Mouse (Mus musculus) lung, postnatal 14 days (tissue): ENCODE data around the gene Gsc2.
"Not testable (repeated sequence)": the region's sequence is repeated elsewhere in the genome, so short reads cannot be mapped to it uniquely, and the experiment has no call there.

Experiments used
- DNase-seq: peaks from one replicate; pipeline ENCODE4 v3.0.0; 2021

Gene Gsc2

DNA sequence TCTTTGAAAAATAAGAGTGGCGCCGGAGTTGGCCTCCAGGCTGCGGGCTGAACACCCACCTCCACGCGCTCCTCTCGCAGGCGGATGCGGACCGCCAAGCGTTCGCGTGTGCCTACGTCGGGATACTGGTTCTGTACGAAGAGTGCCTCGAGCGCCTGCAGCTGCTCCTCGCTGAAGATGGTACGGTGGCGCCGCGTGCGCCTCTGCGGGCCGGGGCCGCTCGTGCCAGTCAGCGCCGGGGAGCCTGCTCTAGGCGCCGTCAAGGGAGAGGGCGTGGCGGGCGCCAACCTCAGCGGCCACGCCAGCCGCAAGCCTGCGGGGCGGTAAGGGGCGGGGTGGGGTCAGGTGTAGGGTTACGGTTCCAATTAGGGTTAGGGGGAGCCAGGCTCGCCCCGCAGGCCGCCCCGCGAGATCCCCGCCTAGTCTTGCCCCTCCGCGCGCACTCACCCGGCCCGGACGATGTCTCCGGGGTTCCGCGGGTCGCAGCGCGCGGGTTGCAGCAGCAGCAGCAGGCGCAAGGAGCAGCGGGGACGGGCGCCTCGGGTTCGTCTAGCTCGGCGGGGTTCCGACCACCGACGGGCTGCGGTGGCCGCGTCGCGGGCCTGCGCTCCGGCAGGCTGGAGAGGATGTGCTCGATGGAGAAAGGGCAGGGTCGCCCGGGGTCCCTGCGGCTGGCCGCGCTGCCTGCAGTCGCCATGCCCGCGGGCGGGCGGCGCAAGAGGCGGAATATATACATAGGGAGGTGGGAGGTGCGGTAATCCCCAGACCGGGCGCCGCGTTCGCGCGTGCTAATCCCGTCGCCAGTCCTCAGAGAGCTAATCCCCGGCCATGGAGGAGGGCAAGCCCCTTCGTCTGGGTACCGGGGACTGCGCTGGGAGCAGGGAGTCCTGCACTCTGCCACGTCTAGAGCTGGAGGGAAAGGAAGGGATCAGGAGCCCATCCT, at the start of gene Gsc2:
Gene Gsc2 (minus strand): TSS at position 753 of the 943 bp plus-strand sequence.
- DNase-seq = no peak

DNA sequence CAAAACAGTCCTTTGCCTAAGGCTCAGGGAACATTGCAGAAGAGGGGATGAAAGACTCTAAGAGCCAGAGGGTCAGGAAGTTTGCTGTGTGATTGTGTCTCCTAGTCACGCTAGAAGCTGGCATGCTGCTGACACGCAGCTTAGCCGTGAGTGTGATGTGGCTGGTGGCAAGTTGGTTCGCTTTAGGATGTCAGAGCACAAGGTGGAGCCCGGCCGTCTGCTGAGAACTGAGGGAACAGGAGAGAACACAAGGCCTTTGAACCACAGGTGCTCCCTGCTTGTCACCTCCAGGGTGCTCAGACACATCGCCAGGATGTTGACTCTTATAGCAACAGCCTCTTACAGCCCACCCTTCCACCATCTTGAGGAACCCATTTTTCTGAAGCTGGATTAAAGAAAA, 47.2 kb upstream of the Gsc2 start:
- no peak for DNase-seq

DNA sequence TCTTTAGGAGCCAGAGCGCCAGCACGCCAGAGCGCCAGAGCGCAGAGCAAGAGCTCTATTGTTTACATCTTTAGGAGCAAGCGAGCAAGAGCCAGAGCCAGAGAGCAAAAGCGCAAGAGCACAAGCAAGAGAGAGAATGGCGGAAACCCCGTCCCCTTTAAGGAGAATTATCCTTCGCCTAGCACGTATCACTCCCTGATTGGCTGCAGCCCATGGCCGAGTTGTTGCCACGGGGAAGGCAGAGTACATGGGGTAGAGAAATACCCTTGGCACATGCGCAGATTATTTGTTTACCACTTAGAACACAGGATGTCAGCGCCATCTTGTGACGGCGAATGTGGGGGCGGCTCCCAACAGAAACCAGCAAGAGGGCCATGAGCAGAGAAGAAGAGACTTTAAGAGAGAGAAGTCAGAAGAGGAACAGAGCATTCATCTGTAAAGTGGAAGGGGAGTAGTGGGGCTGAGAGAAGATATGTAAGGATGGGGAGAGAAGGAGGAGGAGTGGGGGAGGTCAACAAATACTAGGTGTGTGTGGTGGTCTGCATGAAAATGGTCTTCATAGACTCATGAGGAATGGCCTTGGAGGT, 41.3 kb upstream of the Gsc2 start:
- not testable (repeated sequence) for DNase-seq

DNA sequence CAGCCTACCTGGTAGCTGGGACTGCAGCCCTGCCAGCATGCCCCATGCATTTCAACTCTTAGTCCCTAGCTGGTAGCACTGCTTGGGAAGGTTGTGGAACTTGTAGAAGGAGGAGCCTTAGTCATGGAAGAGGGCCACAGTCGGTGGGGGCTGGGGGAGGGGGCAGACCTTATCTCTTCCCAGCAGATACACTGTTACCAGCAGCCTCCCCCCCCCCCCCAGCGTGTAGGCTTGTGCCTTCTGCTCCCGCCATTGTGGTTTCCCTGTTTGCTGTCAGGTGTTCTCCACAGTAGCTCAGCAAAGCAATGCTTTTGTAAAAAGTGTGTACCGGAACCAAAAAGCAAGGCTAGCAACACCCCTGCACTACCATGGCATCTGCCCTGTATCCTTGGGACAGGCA, 36.8 kb upstream of the Gsc2 start:
- no peak for DNase-seq

DNA sequence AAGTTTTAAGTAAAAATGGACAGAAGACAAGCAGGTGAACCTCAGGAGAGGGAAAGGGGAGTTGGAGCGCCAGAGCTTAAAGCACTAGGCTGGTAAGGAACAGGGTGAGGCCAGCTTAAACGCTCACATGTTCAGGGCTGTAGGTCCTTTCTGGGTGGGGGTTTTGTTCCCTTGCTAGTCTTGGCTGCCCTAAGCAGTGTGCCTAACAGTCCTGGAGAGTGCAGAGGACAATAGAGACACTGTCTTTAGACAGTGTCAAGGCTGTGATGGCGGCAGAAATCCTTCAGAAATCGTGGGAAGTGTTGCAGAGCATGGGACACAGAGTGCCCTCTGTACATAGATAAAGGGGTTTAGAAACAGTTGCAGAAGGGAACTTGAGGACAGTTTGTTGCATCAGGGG, 35.2 kb upstream of the Gsc2 start:
- no peak for DNase-seq

DNA sequence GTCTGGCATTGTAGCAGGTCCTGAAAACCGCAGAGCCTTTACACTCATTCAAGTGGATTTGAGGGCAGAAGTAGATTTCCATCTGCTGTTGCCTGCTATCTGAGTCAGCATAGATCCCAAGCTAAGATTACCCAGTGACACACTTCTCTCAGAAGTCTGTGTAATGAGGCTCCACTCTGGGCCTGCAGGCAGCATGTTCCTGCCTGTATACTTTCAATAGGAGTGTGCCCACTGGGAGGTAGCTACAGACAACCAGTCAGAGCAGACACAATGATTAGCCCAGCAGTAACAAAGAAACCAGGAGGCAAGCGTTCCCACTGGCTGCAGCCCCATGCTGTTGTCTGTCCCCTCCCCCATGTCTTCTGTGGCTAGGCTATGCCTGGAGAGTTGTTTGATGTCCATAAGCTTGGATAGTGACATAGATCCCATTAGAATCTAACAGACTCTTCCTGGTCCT, 34.6 kb upstream of the Gsc2 start:
- DNase-seq = no peak

DNA sequence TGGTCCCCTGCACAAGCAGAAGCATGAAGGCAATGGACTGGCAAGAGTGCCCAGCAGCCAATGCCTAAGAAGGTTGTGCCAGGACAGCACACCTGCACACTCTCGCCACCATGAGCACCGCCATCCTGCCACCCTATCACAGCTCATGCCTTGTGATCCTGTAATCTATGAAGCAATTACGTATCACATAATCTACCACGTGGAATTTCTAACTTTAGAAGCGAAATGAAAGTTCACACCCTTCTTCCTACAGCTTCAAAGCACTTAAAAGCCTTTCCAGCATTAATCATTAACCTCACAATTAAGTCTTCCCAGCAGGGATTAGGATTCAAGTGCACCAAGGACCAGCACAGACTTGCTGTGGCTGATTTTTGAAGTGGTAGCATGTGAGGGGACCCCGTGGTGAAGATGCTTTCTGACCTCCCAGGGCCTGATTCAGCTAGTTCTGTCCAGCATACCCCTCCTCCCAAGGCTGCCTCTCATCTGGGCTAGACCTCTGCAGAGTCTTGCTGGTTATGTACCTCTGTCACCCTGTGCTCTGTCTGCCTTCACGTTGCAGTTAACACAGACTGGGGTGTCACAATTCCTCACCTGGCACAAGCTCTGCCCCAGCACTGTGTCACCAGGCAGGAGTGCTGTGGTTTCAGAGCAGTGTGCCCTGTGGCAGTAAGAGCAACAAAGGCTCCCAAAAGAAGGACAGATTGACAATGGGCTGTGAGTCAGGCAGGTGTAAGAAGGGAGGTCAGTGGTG, 30.4 kb upstream of the Gsc2 start:
- DNase-seq = no peak

DNA sequence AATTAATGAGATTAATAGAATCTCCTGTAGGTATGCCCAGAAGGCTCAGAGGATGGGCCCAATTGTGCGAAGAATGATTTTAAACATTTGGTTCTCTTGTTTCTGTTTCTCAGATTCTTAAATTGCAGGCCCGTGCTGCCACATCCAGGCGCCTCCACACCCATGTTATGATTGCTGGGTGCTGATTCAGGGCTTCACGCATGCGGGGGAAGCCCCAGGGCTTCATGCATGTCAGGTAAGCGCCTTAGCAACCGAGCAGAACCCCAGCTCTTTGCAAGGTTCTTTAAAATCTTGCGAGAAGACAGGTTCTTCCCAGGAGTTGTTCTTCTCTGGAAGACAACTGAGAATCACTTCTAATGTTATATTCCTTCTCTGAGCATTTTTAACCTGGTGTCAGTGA, 28.6 kb upstream of the Gsc2 start:
- DNase-seq = no peak

DNA sequence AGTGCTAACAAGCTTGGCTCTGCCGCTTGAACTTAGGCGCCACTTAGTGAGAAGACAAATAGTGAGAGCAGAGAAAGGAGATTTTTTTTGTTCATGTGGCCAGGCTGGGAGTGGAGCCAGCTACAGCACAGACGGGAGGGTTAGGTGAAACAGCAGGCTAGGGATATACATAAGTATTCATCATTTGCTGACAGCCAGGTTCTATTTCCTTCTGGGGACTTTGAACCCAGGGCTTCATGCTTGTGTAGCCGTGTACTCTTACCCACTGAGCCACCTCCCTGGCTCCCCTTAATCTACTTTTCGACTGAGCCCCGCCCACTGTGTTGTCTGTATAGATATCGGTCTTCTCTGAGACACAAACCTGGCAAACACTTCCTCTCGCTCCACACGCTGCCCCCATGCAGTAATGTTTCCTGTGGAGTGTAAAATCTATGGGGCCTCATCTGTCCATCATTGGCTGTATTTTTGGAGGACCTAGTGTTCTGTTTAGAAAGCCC, 24.4 kb upstream of the Gsc2 start:
- DNase-seq = no peak

DNA sequence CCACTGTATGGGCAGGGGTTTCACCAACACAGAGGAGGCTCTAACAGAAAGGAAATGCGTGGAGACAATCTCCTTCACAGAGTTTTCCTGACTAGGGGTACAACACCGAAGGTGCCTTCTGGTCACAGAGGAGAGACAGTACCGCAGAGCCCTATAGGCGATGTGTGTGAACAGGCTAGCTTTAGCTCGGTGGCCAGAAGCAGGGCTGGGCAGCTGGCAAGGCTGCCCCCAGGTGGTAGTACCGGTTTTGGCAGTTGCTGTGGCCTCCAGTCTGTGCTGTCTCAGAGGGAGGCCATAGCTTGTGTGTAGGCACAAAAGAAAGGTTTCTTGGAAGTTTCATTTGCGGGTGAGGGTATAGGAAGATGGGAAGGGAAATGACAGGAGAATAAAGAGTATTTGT, 24.0 kb upstream of the Gsc2 start:
- peak; percentile 76 for DNase-seq

DNA sequence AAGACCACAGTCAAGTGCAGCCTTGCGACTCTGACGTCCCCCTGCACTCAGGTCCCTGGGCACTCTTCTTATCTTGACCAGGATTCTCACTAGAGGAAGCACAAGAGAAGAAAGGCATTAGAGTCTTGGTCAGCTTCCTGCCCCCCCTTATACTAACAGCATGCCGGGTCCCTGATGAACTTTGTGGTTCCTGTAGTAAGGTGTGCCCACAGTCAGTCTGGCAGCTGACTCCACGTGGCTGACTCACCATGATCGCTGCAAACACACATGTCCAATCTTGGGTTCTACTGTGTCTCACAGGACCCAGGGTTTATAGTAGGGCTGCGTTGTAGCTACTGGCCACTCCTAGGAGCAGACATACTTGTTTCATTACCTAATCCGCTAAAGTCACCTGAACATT, 23.3 kb upstream of the Gsc2 start:
- DNase-seq = no peak

DNA sequence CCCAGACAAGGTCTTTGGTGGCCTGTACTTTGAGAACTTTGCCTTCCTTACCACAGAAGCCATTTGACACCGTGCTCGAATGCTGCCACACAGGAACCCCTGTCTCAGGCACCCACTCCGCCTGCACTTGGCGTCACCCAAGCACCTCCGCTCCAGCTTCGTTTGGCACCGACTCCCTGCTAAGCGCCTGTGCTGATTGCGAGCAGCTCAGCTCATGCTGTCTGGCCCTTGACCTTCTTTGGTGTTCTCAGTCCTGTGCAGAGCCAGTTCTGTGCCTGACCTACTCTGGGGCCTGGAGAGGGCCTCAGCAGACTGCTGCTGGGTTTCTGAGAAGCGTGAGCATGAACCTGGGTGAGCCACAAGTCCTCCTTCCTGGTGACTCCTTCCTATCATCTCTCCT, 21.9 kb upstream of the Gsc2 start:
- DNase-seq = peak; percentile 28

DNA sequence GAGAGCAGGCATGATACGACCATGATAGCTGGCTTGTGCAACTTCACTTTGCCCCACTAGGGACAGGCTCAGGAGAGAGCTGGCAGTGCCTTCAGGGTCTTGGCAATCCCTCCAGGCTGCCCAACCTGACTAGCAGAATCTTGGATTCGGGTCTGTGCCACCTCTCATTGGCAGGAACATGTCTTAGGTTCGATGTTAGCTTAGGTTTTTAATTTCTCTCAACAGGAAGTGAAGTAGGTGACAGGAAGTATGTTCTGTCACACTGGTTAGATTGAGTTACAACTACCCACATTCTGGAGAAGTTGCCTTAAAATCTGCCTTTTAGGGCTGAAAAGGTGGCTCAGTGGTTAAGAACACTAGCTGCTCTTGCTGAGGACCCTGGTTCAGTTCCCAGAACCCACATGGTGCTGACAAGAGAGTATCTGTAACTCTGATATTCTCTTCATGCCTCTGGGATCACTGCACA, 19.6 kb upstream of the Gsc2 start:
- no peak for DNase-seq

DNA sequence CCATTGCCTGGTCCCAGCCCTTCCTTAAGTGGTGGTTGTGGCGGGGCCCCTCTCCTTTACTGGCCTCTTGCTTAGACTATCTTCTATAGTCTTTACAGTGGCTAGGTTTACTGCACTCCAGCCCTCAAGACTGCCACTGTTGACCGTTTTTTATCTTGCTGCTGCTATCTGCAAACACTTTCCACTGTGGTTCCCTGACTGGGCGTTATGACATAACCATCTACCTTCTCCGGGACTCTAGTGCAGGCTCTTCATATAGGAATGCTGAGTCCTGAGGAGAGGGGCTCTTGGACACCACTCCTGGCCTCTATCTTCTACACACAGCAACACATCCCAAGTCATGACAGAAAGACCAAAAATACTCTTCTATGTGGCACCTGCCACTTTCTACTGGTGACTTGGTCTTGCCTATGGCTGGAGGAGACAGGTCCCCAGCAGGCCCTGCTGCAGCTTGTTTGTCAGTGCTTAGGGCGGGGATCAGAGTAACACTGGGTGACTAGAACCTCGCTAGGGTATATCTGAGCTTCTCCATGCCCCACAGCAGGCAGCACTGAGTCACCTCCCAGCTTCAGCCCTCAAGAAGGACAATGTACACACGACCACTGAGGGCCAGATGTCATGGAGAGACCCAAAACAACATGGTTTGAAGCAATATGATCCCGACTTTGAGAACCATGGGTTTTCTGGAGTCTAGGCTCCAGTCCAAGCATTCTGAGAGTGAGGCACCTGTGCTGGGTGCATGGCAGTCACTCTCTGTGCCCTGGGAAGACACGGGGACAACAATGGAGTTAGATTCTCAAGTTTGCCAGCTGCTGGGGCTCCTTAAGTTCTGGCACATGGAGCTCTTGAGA, 19.0 kb upstream of the Gsc2 start:
- no peak for DNase-seq

DNA sequence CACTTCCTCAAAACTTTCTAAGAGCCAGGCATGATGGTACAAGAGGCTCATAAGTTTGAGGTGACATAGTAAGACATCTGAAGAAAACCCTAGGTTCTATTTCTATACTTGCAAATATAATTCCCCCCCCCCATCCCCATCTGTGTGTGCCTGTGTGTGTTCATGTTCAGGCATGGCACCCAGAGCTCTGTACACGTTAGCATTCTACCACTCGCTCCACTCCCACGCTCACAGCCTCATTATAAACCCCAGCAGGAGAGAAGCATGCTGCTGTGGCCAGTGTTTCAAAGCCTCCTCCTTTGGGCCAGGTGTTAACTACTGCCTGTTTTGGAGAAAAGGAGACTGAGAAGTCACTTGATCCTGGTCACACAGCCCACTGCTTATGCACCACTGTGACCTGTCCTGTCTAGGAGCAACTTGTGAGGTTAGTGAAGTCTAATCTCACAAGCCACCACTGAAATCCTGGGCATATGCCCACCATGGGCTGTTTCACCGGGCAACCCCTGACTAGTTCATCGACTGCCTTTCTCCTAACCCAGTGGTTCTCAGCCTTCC, 17.1 kb upstream of the Gsc2 start:
- DNase-seq = no peak

DNA sequence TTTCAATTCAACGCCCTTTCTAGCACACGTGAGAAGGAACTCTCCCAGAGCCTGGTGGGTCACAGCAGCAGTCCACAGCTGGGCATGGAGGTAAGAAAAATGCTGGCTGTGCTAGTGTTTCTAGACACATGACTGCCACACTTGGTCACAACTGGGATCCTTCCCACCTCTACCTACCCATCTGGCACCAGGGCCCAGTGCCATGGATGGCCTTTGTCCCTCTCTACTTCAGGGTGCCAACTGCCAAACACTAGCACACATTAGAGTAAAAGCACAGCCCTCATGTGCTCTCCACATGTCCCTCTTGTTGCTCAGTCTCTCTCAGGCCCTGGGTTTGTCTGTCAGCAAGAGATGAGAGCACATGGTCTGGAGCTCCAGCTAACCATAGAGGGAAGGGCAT, 14.8 kb upstream of the Gsc2 start:
- DNase-seq = no peak

DNA sequence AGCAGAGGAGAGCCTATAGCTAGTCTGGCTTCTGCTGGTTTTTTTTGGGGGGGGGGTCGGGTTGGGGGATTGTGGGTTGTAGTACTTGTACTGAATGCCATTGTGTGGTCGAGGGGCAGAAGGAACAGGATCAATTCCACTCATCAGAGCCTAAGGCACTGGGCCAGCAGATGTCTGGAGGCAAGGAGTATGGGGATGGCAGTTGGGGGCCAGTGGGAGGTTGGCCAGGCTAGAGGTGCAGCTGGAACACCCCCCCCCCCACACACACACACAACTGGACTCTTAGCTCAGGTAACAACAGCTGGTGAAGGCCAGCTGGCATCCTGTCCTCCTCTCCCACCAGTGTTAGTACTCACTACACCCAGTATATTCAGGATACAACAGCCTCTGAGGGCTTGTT, 14.4 kb upstream of the Gsc2 start:
- DNase-seq = no peak

DNA sequence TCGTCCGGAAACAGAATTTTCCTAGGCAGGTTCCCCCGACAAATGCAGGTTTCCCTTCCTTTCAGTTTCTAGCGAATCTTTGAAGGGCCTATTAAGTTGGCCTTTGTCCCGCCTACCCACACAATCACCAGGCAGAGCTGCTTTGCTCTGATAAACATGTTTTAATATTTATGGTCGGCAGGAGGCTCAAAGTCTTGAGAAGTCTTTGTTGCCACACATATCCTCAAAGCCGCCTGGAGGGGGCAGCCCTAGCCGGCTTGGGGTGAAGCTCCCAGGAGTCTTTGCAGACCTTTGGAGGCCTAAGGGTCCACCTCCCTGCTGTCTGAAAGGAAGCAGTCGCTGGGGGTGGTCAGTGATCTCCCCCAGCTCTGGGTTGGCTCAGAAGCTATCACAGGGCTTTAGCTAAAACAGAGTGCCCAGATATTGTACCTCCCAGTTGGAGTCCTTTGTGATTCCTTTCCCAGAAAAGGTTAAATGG, 13.8 kb upstream of the Gsc2 start:
- DNase-seq = peak; percentile 81

DNA sequence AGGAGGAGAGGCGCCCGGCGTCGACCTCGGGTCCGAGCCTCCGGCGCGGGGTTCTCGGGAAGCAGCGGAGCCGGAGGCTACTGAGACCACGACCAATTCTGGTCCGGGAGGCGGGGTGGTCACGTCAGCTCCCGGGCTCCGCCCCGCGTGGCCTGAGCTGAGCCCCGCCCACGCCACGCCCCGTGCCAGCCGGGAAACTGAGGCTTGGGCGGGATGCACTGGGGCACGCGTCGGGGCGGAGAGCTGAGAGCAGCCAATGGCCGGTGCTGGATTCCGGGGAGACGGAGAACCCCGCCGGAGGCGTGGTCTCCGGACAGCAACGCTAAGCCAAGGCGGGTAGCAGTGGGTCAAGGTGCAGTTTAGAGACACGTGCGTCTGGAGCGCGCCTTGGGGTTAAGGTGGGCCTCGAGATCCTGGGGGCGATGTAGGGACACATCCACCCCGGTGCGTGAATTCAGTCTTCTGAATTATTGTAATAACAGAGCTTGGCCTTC, 13.3 kb upstream of the Gsc2 start, which contains the start of gene Slc25a1:
Gene Slc25a1 (minus strand): TSS at position 133 of the 494 bp plus-strand sequence.
- DNase-seq = peak; percentile 81

DNA sequence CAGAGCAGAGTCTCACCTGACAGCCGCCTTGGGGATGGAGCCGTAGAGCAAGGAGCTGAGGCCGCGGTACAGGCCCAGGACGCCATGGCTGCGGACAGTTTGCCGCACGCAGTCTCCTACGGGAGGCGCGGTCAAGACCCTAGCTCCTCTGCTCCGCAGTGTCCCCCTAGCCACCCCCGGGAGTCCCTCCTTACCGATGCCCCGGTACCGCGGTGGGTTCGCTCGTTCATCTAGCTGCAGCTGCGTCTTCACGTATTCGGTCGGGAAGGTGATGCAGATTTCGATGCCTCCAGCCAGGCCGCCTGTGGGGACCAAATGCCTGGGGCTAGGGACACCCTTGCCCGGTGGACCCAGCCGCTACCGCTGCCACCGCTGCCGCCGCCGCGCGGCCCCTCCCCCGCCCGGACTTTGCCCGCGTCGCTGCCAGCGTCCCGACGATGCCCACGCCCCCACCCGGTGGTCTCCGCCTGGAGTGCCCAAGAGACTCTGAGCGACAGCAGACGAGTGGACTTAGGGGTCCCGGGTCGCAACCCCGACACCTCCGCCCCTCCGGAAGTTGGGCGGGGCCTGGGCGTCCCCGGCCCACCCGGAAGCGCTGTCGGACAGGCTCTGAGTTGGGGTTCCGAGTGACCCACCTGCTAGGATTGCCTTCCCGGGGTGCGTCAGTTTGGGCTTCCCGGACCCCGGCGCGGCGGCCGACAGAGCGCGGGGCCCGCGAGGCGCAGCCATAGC, 12.7 kb upstream of the Gsc2 start:
- peak; percentile 33 for DNase-seq

DNA sequence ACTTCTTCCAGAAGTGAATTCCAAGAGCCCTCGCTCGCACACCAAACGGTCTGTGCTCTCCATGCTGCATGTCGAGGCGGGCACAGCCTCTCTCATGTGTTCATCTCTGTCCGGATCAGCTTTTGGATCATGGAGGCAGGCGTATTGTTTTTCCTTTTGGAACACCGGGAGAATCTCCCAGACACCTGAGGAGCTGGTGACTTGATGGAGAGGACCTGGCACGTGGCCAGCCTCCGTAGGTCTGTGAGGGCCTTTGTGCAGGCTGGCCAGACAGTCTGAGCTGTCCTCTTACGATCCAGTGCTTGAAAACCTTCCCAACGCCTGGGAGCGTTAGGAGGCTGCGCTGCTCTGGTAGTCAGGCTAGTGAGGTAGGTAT, 7.3 kb upstream of the Gsc2 start:
- no peak for DNase-seq
